Mouse (Mus musculus) testis, postnatal 14 days (tissue): ENCODE measurements around the gene Cox14.

Experiments used
- DNase-seq: peaks from one replicate; pipeline ENCODE4 v3.0.0; 2021; ENCODE audit warnings: low spot score

Cox14 gene

GRCm38 (mm10) chr15:99708176-99708575, 17.2 kb upstream of the Cox14 start:
- DNase-seq: no peak

- no peak for DNase-seq
Measured at GRCm38 (mm10) chr15:99710221-99711190, 14.9 kb upstream of the Cox14 start.

- DNase-seq: no peak
Measured at GRCm38 (mm10) chr15:99711491-99711890, 13.9 kb upstream of the Cox14 start.

GRCm38 (mm10) chr15:99712666-99713559, 12.5 kb upstream of the Cox14 start:
- DNase-seq: no peak

GRCm38 (mm10) chr15:99713569-99713968, 11.8 kb upstream of the Cox14 start:
- no peak for DNase-seq

- peak; percentile 79 for DNase-seq
Measured at GRCm38 (mm10) chr15:99714206-99714605, 11.2 kb upstream of the Cox14 start.

- peak; percentile 68 for DNase-seq
Measured at GRCm38 (mm10) chr15:99714858-99715257, 10.6 kb upstream of the Cox14 start.

- peak; percentile 73 for DNase-seq
Measured at GRCm38 (mm10) chr15:99715361-99715865, 10.0 kb upstream of the Cox14 start.

- no peak for DNase-seq
Measured at GRCm38 (mm10) chr15:99715982-99716746, 9.3 kb upstream of the Cox14 start.

- no peak for DNase-seq
Measured at GRCm38 (mm10) chr15:99716814-99717213, 8.6 kb upstream of the Cox14 start.

- DNase-seq: no peak
Measured at GRCm38 (mm10) chr15:99717386-99718334, 7.8 kb upstream of the Cox14 start, which contains the start of gene Gpd1. Gene Gpd1, plus strand, starts transcription at chr15:99717515.

- DNase-seq: no peak
Measured at GRCm38 (mm10) chr15:99718461-99719021, 6.9 kb upstream of the Cox14 start.

GRCm38 (mm10) chr15:99719865-99720264, 5.6 kb upstream of the Cox14 start:
- no peak for DNase-seq

GRCm38 (mm10) chr15:99721921-99722743, 3.3 kb upstream of the Cox14 start:
- no peak for DNase-seq

- DNase-seq: no peak
Measured at GRCm38 (mm10) chr15:99723120-99723514, 2.3 kb upstream of the Cox14 start.

- DNase-seq: peak; percentile 71
Measured at GRCm38 (mm10) chr15:99723515-99724291, 1.7 kb upstream of the Cox14 start.

GRCm38 (mm10) chr15:99724292-99725021, 961 bp upstream of the Cox14 start:
- peak; percentile 70 for DNase-seq

GRCm38 (mm10) chr15:99726549-99726948, 1.1 kb downstream of the Cox14 start:
- no peak for DNase-seq
